Mouse (Mus musculus) forebrain, embryonic 14.5 days (tissue): ENCODE measurements around the gene Ndufaf3. TPM values are rescaled to one million over a fixed set of nuclear protein-coding genes. Genes with fewer than 3 reads are reported as not detected.

Experiments
- ATAC-seq: fragments of 200-750 bp; cut with Nextera tagmentation; 2 replicates; pipeline ENCODE4 v1.8.0; 2017; ENCODE audit warnings: mild to moderate bottlenecking, moderate library complexity
- DNase-seq: peaks from one replicate; pipeline ENCODE4 v3.0.0-alpha.2; 2015; ENCODE audit warnings: low spot score
- H3K27ac ChIP-seq: fragments of 300-500 bp; sonication (generic); 2 replicates; pipeline ENCODE4 v1.5.1; 2014; ENCODE audit warnings: low read depth, mild to moderate bottlenecking, control low read depth, low read length, moderate library complexity
- H3K27me3 ChIP-seq: fragments of 300-500 bp; sonication (generic); replicated peaks from 2 replicates; pipeline ENCODE4 v1.6.1; 2014; ENCODE audit warnings: low read length, control low read depth, mixed read lengths; ENCODE audit not compliant: control insufficient read depth, insufficient read depth
- H3K36me3 ChIP-seq: fragments of 300-500 bp; sonication (generic); 2 replicates; pipeline ENCODE4 v1.6.1; 2014; ENCODE audit warnings: low read length, control low read depth; ENCODE audit not compliant: control insufficient read depth, insufficient read depth
- H3K4me1 ChIP-seq: fragments of 300-500 bp; sonication (generic); 2 replicates; pipeline ENCODE4 v1.6.1; 2014; ENCODE audit warnings: antibody characterized with exemption, low read length, control low read depth; ENCODE audit not compliant: control insufficient read depth, insufficient read depth
- H3K4me2 ChIP-seq: fragments of 300-500 bp; sonication (generic); 2 replicates; pipeline ENCODE4 v1.6.1; 2014; ENCODE audit warnings: mild to moderate bottlenecking, control low read depth, low read length
- H3K4me3 ChIP-seq: fragments of 300-500 bp; sonication (generic); 2 replicates; pipeline ENCODE4 v1.5.1; 2014; ENCODE audit warnings: low read depth, low read length, control low read depth
- H3K9ac ChIP-seq: fragments of 300-500 bp; sonication (generic); 2 replicates; pipeline ENCODE4 v1.6.1; 2014; ENCODE audit warnings: mild to moderate bottlenecking, low read length, control low read depth, moderate library complexity
- H3K9me3 ChIP-seq: fragments of 300-500 bp; sonication (generic); replicated peaks from 2 replicates; pipeline ENCODE4 v1.6.1; 2016; ENCODE audit warnings: low read length, control low read depth, mixed read lengths; ENCODE audit not compliant: control insufficient read depth
- WGBS: fragments of 180-500 bp; shearing (Covaris S2); extraction: QIAGEN DNeasy Blood & Tissue Kit; methylation state at CpG from one replicate; pipeline ENCODE4 v1.1.7; 2014; 5-methylcytosine and 5-hydroxymethylcytosine counted together
- polyA plus RNA-seq: library from polyadenylated mRNA; unstranded; fragments of >200 nt; fragmentation: Nextera tagmentation; extraction: Ambion mirVana; gene quantifications from 2 replicates; pipeline ENCODE4 v1.2.1, GENCODE M21; 2014

Ndufaf3 gene
- polyA plus RNA-seq, 1 experiment from 2014 or later: 105 TPM

- Histone ChIP-seq H3K27ac (no peak overlapping the region), H3K27me3 (no peaks in the 10 kb centered on the region), H3K9ac (no peak overlapping the region), H3K4me3 (no peak overlapping the region), H3K36me3 (peaks cover 55% of the 10 kb centered on the region), H3K4me1 (peaks cover 26% of the 10 kb centered on the region), H3K4me2 (peak overlapping the region; percentile 62), H3K9me3 (no peaks in the 10 kb centered on the region)
- ATAC-seq (no peak), DNase-seq (no peak)
- 93% methylated on average over 37 of the region's 37 CpGs for WGBS
Observed at GRCm38 (mm10) chr9:108575321-108576297, 8.4 kb upstream of the Ndufaf3 start.

DNA sequence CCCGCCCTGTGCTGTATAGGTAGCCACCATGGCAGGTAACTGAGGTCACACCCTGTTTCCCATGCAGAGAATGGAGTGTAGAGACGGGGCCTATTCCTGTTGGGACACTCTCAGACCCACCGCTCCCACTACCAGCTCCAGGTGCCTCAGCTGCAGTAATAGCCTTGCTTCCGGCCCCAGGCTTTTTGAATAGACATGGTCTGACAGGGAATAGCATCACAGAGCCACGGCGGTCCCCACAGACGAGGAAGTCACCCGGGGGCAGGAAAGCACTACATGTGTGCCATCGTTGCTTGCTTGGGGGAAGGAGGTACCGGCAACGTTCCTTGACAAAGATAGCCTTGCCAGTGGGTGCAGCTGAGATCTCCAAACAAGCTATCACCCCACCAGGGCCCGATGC lies 7.7 kb upstream of the Ndufaf3 start:
- Histone ChIP-seq H3K4me3 (no peak overlapping the region), H3K4me1 (peaks cover 32% of the 10 kb centered on the region), H3K9ac (peak overlapping the region; percentile 21; the same call in 1 of the 2 replicates), H3K9me3 (no peaks in the 10 kb centered on the region), H3K27ac (no peak overlapping the region), H3K4me2 (no peak overlapping the region), H3K27me3 (no peaks in the 10 kb centered on the region), H3K36me3 (peaks cover 55% of the 10 kb centered on the region)
- 88% methylated on average over 12 of the region's 12 CpGs for WGBS
- DNase-seq (no peak), ATAC-seq (no peak)

DNA sequence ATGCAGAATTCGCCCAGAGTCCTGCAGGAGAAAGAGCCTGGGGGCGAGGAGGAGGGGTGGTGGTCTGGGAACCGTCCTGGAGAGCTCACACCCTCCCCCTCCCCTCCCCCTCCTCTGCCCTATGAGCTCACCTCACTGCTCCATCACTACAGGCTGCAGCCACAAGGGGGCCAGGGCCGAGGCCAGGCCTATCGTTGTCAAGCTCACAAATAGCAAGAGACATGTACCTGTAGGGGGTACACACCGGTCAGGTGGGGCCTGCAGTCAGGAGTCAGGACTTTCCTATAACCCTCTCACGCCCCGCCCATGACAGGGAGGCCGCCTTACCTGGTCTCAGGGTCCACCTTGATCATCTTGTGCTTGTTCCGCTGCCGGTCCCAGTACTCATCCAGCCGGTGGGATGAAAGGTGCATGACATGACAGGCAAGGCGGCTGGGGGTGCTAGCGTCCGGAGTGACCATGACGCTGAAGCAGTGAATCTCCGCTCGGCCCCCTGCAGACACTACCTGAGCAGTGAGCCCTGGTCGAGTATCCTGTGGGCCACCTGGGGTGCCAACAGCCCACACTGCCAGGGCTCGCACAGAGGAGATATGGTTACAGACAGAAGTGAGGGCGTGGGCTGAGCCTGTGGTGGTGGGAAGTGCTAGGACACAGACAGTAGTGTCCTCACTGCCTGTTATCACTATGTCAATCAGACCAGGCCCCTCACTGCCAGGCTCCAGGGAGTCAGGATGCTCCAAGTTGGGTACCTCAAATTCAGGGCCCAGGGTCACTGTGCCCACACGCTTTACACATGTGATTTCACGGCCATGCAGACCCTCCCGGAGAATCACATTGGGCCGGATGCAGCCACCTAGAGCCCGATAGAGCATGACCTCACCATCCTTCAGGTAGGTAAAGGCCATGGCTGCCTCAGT lies 6.8 kb upstream of the Ndufaf3 start:
- H3K36me3 ChIP-seq: peaks cover 55% of the 10 kb centered on the region
- no peak overlapping the region for H3K4me3 ChIP-seq
- DNase-seq (peak; percentile 61), ATAC-seq (no peak)
- H3K4me2 ChIP-seq: 0 out of 2 replicates have a peak overlapping the region, but pooled peaks have one; percentile 5
- H3K27me3 ChIP-seq: no peaks in the 10 kb centered on the region
- peaks cover 33% of the 10 kb centered on the region for H3K4me1 ChIP-seq
- H3K9me3 ChIP-seq: no peaks in the 10 kb centered on the region
- no peak overlapping the region for H3K27ac ChIP-seq
- H3K9ac ChIP-seq: peak overlapping the region; percentile 21
- 51% methylated on average over 26 of the region's 26 CpGs for WGBS

DNA sequence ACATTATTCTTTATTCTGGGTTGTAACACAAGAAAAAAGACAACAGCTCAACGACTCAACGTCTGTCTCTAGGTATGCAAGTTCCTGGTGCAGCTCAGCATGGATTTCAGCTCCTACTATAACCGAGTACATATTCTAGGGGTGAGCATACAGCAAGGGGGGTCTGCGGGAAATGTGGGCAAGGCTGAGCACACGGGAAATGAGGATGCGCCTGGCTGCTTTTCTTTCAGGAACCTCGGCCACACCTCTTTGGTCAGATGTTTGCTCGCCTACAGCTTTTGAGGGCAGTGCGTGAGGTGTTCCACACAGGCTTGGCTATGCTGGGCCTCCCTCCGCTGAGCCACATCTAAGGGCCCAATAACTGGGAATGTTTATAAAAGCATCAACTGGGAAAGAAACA lies 5.1 kb upstream of the Ndufaf3 start:
- H3K27ac ChIP-seq: no peak overlapping the region
- H3K36me3 ChIP-seq: peaks cover 55% of the 10 kb centered on the region
- no peak overlapping the region for H3K9ac ChIP-seq
- 83% methylated on average over 10 of the region's 10 CpGs for WGBS
- no peak overlapping the region for H3K4me2 ChIP-seq
- ATAC-seq: no peak
- no peak overlapping the region for H3K4me3 ChIP-seq
- peaks cover 33% of the 10 kb centered on the region for H3K4me1 ChIP-seq
- DNase-seq: no peak
- H3K9me3 ChIP-seq: no peaks in the 10 kb centered on the region
- no peaks in the 10 kb centered on the region for H3K27me3 ChIP-seq

DNA sequence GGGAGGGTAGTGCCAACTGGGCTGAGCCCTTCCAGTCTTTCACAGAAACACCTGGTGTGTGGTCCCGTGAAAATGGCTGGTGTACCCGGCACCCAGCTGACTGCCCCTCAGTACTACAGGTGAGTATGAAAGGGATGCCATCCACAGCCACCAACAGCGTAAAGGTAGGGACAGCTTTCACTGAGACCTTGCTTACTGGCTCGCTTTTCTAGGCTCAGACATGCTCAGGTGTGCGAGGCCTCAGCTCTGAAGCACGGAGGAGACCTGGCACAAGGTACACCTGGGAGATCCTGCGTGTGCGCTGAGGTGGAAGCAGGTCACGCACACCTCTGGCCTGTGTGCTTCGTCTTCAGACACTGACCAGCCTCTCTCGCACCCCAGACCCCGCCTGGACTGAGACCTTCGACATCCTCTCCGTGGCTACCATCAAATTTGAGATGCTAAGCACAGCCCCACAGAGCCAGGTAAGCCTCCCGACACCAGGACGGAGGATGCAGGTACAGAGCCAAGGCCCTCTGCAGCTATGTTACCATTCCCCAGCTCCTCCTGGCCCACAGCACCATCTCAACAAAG lies 4.3 kb upstream of the Ndufaf3 start:
- no peak overlapping the region for H3K27ac ChIP-seq
- peaks cover 55% of the 10 kb centered on the region for H3K36me3 ChIP-seq
- peaks cover 24% of the 10 kb centered on the region for H3K4me1 ChIP-seq
- no peaks in the 10 kb centered on the region for H3K9me3 ChIP-seq
- H3K4me2 ChIP-seq: no peak overlapping the region
- no peak overlapping the region for H3K4me3 ChIP-seq
- H3K9ac ChIP-seq: no peak overlapping the region
- ATAC-seq (no peak), DNase-seq (no peak)
- WGBS: 94% methylated on average over 16 of the region's 16 CpGs
- H3K27me3 ChIP-seq: no peaks in the 10 kb centered on the region

DNA sequence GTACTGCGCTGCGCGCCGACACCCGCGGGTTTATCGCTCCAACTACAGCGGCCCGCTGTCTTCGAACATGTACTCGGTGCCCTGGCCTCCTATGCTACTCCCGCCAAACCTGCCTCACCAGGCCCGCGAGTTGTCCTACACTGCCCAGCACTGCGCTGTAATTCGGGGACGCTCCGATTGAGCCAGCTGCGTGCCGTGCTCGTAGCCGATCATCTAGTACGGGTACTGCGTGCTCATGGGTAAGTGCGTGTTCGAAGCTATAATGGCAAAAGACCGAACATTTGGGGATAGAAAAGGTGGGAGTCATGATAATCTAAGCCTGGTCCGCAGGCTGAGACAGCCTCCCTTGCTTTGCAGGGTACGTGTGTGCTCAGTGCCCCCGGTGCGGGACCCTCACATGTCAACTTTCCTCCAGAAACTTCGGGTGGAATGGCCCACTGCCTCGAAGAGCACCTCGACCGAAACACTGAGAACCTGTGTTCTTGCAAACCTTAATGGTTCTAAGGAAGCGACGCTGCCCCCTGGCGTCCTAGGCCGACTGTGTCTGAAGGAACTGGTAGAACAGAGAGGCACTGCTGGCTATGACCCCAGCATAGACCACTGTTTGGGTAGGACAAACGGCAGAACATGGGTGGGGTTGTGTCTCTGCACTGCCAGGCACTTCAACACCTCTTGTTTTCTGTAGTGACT lies 3.1 kb upstream of the Ndufaf3 start:
- ATAC-seq (no peak), DNase-seq (peak; percentile 80)
- Histone ChIP-seq H3K36me3 (peaks cover 54% of the 10 kb centered on the region), H3K4me1 (peaks cover 23% of the 10 kb centered on the region), H3K9ac (peak overlapping the region; percentile 62), H3K27me3 (no peaks in the 10 kb centered on the region), H3K4me3 (peak overlapping the region; percentile 58), H3K9me3 (no peaks in the 10 kb centered on the region), H3K27ac (peak overlapping the region; percentile 52), H3K4me2 (peak overlapping the region; percentile 98)
- WGBS: 3% methylated on average over 40 of the region's 40 CpGs

- ATAC-seq (peak; percentile 69), DNase-seq (peak; percentile 97)
- Histone ChIP-seq H3K4me2 (peak within 1 kb of the TSS; percentile 98), H3K27me3 (no peaks in the 10 kb centered on the region), H3K9ac (peak within 1 kb of the TSS; percentile 62), H3K9me3 (no peaks in the 10 kb centered on the region), H3K36me3 (peaks cover 54% of the 10 kb centered on the region), H3K4me3 (peak within 1 kb of the TSS; percentile 58), H3K27ac (peak within 1 kb of the TSS; percentile 52), H3K4me1 (peaks cover 23% of the 10 kb centered on the region)
- 5% methylated on average over 42 of the region's 42 CpGs for WGBS
Observed at GRCm38 (mm10) chr9:108569381-108570206, 2.4 kb upstream of the Ndufaf3 start, which contains the start of gene Dalrd3. Gene Dalrd3, plus strand, starts transcription at chr9:108569886.
